Mouse (Mus musculus) midbrain, embryonic 10.5 days (tissue): Measurements from ENCODE around the gene Castor2. TPM values are rescaled to one million over a fixed set of nuclear protein-coding genes. Genes with fewer than 3 reads are reported as not detected.

ENCODE experiments used
- DNase-seq: peaks from one replicate; pipeline ENCODE4 v3.0.0-alpha.2; 2017; ENCODE audit warnings: low spot score
- H3K27ac ChIP-seq: fragments of 300-500 bp; sonication (generic); replicated peaks from 2 replicates; pipeline ENCODE4 v1.5.1; 2016; ENCODE audit warnings: mild to moderate bottlenecking
- H3K27me3 ChIP-seq: fragments of 300-500 bp; sonication (generic); 2 replicates; pipeline ENCODE4 v1.6.1; 2016; ENCODE audit warnings: low read depth, mild to moderate bottlenecking; ENCODE audit not compliant: poor library complexity, severe bottlenecking
- H3K36me3 ChIP-seq: fragments of 300-500 bp; sonication (generic); 2 replicates; pipeline ENCODE4 v1.6.1; 2016; ENCODE audit warnings: mild to moderate bottlenecking, moderate library complexity
- H3K4me1 ChIP-seq: fragments of 300-500 bp; sonication (generic); 2 replicates; pipeline ENCODE4 v1.6.1; 2016
- H3K4me3 ChIP-seq: fragments of 300-500 bp; sonication (generic); 2 replicates; pipeline ENCODE4 v1.5.1; 2016; ENCODE audit warnings: mild to moderate bottlenecking, moderate library complexity
- H3K9me3 ChIP-seq: fragments of 300-500 bp; sonication (generic); replicated peaks from 2 replicates; pipeline ENCODE4 v1.6.1; 2016; ENCODE audit warnings: mild to moderate bottlenecking
- WGBS: fragments of 180-500 bp; shearing (Covaris S2); methylation state at CpG from one replicate; pipeline ENCODE4 v1.1.7; 2016; 5-methylcytosine and 5-hydroxymethylcytosine counted together
- polyA plus RNA-seq: library from polyadenylated mRNA; unstranded; fragments of >200 nt; fragmentation: Nextera tagmentation; extraction: Ambion mirVana; gene quantifications from 2 replicates; pipeline ENCODE4 v1.2.1, GENCODE M21; 2016

Gene Castor2
- 10.1 and 12.8 TPM in 2 replicates for polyA plus RNA-seq

DNA sequence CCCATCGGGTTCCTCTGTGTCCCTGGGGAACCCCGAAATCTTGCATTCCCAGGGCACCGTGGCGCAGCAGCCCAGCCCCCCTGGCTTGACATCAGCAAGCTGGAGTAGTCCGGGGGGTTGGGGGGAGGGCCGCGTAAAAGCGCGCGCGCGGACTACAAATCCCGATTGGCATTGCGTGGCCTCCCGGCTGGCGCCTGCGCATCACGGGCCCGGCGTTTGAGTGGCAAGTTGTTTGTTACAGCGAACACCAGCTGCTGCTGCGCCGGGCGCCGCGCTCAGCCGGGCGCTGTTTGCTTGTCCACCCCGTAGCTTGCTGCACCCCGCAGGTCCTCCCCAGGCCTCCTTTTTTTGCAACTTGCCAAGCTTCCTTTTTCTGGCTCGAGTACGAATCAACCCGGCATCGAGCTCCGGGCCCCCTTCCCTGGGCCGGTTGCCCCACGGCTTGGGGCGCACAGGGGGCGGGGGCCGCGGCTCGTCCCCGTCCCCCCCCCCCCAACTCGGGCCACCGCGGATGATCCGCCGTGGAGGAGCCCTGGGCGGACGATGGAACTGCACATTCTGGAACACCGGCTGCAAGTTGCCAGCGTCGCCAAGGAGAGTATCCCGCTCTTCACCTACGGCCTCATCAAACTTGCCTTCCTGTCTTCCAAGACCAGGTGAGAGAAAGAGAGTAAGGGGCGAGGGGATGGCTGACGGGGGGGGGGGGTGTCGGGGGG, at the start of gene Castor2:
Castor2 (plus strand) TSS at position 216 of the 716 bp plus-strand sequence.
- peak within 1 kb of the TSS; percentile 84 for H3K4me3 ChIP-seq
- peaks cover 41% of the 10 kb centered on the region for H3K4me1 ChIP-seq
- peak; percentile 95 for DNase-seq
- H3K36me3 ChIP-seq = 0 out of 2 replicates have a peak, but pooled peaks cover 3% of the 10 kb centered on the region
- peaks cover 4% of the 10 kb centered on the region; the same call in 1 of the 2 replicates for H3K27me3 ChIP-seq
- WGBS = under 1% methylated on average over 56 of the region's 58 CpGs
- H3K27ac ChIP-seq = peak within 1 kb of the TSS; percentile 93
- H3K9me3 ChIP-seq = no peaks in the 10 kb centered on the region

DNA sequence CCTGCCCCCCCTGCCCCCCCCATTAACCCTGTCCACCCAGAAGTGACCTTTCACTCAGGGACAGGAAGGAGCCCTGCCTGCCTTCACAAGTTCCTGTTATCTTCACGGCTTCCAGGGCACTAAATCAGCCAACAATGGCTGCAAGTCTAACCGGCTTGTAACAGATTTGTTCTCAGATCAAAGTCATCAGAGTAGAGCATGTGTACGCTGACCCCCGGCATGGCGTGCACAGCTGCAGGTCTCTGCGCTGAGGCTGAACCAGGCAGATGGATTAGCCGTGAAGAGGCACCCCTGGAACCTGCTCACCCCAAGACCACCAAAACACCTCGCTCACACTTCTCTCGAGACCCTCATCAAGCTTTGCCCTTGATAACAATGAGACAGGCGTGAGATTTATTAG, 48.8 kb upstream of the Castor2 start:
- WGBS = 36% methylated on average over 10 of the region's 10 CpGs
- peaks cover 72% of the 10 kb centered on the region for H3K27me3 ChIP-seq
- H3K4me1 ChIP-seq = peaks cover 16% of the 10 kb centered on the region
- H3K9me3 ChIP-seq = peaks cover 9% of the 10 kb centered on the region
- peak; percentile 28 for DNase-seq
- no peak overlapping the region for H3K4me3 ChIP-seq
- H3K27ac ChIP-seq = no peak overlapping the region
- H3K36me3 ChIP-seq = no peaks in the 10 kb centered on the region

GRCm38 (mm10) chr5:134052614-134053013, 46.9 kb upstream of the Castor2 start:
- Histone ChIP-seq H3K4me1 (peaks cover 5% of the 10 kb centered on the region), H3K4me3 (no peak overlapping the region), H3K36me3 (no peaks in the 10 kb centered on the region), H3K27me3 (peaks cover 69% of the 10 kb centered on the region), H3K9me3 (no peaks in the 10 kb centered on the region), H3K27ac (no peak overlapping the region)
- no peak for DNase-seq
- 82% methylated on average over 4 of the region's 4 CpGs for WGBS

DNA sequence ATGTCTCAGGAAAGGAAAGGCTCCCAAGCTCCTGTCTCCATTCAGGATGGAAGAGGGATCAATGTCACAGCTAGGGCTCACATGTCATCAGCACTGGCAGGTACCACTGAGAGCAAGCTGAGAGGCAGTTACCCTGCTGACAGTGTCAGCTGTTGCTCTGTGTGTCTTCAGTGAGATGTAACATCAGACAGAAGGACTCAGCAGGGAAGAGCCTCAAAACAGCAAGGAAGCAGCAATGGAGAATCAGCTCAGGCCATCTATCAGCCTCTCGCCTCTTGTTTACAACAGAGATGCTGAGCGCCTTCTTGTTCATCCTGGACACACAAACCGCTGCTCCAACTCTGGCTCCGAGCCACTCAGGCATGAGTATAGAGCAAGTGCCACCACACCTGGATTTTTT, 45.0 kb upstream of the Castor2 start:
- 76% methylated on average over 4 of the region's 4 CpGs for WGBS
- Histone ChIP-seq H3K27me3 (peaks cover 57% of the 10 kb centered on the region), H3K9me3 (no peaks in the 10 kb centered on the region), H3K4me3 (no peak overlapping the region), H3K4me1 (peaks cover 5% of the 10 kb centered on the region), H3K36me3 (no peaks in the 10 kb centered on the region), H3K27ac (no peak overlapping the region)
- no peak for DNase-seq

DNA sequence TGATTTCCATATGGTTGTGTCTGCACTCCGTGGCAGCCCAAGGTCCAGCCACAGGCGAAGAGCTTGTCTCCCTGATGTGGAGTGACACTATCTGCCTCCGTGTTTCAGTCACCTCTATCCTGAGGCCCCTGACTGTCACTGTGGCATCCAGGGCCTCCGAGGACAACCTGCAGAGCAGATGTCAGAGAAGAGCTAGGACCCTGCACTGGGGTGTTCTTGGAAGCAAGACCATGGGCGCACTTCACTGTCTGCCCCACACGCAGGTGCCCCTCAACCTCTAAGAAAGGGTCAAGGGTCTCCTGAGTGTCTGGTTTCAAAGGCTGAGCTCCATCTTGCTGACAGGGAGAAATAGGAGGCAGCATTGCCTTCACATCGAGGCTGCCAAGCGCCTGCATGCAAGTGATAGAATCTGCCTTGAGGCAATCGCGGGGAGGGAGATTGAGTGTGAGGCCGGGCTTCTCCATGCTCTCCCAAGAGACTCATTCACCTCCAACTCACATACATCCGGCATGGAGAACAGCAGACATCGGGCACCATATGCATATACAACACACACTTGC, 40.6 kb upstream of the Castor2 start:
- Histone ChIP-seq H3K36me3 (no peaks in the 10 kb centered on the region), H3K4me1 (no peaks in the 10 kb centered on the region), H3K27ac (no peak overlapping the region), H3K4me3 (no peak overlapping the region), H3K27me3 (peaks cover 33% of the 10 kb centered on the region), H3K9me3 (no peaks in the 10 kb centered on the region)
- WGBS = 72% methylated on average over 13 of the region's 13 CpGs
- DNase-seq = no peak

- 54% methylated on average over 15 of the region's 15 CpGs for WGBS
- peak; percentile 82 for DNase-seq
- Histone ChIP-seq H3K27me3 (peaks cover 21% of the 10 kb centered on the region), H3K36me3 (no peaks in the 10 kb centered on the region), H3K27ac (no peak overlapping the region), H3K4me3 (no peak overlapping the region), H3K9me3 (no peaks in the 10 kb centered on the region), H3K4me1 (no peaks in the 10 kb centered on the region)
Observed at GRCm38 (mm10) chr5:134063362-134064064, 36.0 kb upstream of the Castor2 start.

- Histone ChIP-seq H3K4me3 (no peak overlapping the region), H3K9me3 (0 out of 2 replicates have a peak, but pooled peaks cover 3% of the 10 kb centered on the region), H3K36me3 (no peaks in the 10 kb centered on the region), H3K27me3 (peaks cover 18% of the 10 kb centered on the region; the same call in 1 of the 2 replicates), H3K4me1 (no peaks in the 10 kb centered on the region), H3K27ac (no peak overlapping the region)
- 49% methylated on average over 3 of the region's 3 CpGs for WGBS
- no peak for DNase-seq
Observed at GRCm38 (mm10) chr5:134066261-134066660, 33.2 kb upstream of the Castor2 start.

GRCm38 (mm10) chr5:134067924-134068323, 31.6 kb upstream of the Castor2 start:
- Histone ChIP-seq H3K27me3 (peaks cover 9% of the 10 kb centered on the region; the same call in 1 of the 2 replicates), H3K27ac (no peak overlapping the region), H3K9me3 (0 out of 2 replicates have a peak, but pooled peaks cover 3% of the 10 kb centered on the region), H3K36me3 (no peaks in the 10 kb centered on the region), H3K4me3 (no peak overlapping the region), H3K4me1 (no peaks in the 10 kb centered on the region)
- no peak for DNase-seq
- 31% methylated on average over 1 of the region's 1 CpGs for WGBS

GRCm38 (mm10) chr5:134073512-134074041, 25.9 kb upstream of the Castor2 start:
- Histone ChIP-seq H3K27ac (no peak overlapping the region), H3K4me1 (no peaks in the 10 kb centered on the region), H3K9me3 (0 out of 2 replicates have a peak, but pooled peaks cover 6% of the 10 kb centered on the region), H3K36me3 (no peaks in the 10 kb centered on the region), H3K4me3 (no peak overlapping the region), H3K27me3 (no peaks in the 10 kb centered on the region)
- whole genome bisulfite sequencing = 91% methylated on average over 17 of the region's 17 CpGs
- no peak for DNase-seq

GRCm38 (mm10) chr5:134074368-134074767, 25.1 kb upstream of the Castor2 start:
- Histone ChIP-seq H3K4me3 (no peak overlapping the region), H3K27ac (no peak overlapping the region), H3K27me3 (no peaks in the 10 kb centered on the region), H3K4me1 (no peaks in the 10 kb centered on the region), H3K9me3 (0 out of 2 replicates have a peak, but pooled peaks cover 6% of the 10 kb centered on the region), H3K36me3 (no peaks in the 10 kb centered on the region)
- DNase-seq = no peak

GRCm38 (mm10) chr5:134076175-134076574, 23.3 kb upstream of the Castor2 start:
- no peak overlapping the region for H3K27ac ChIP-seq
- peaks cover 9% of the 10 kb centered on the region for H3K4me1 ChIP-seq
- H3K36me3 ChIP-seq = no peaks in the 10 kb centered on the region
- WGBS = 89% methylated on average over 11 of the region's 11 CpGs
- DNase-seq = no peak
- 0 out of 2 replicates have a peak, but pooled peaks cover 3% of the 10 kb centered on the region for H3K9me3 ChIP-seq
- H3K27me3 ChIP-seq = no peaks in the 10 kb centered on the region
- no peak overlapping the region for H3K4me3 ChIP-seq

DNA sequence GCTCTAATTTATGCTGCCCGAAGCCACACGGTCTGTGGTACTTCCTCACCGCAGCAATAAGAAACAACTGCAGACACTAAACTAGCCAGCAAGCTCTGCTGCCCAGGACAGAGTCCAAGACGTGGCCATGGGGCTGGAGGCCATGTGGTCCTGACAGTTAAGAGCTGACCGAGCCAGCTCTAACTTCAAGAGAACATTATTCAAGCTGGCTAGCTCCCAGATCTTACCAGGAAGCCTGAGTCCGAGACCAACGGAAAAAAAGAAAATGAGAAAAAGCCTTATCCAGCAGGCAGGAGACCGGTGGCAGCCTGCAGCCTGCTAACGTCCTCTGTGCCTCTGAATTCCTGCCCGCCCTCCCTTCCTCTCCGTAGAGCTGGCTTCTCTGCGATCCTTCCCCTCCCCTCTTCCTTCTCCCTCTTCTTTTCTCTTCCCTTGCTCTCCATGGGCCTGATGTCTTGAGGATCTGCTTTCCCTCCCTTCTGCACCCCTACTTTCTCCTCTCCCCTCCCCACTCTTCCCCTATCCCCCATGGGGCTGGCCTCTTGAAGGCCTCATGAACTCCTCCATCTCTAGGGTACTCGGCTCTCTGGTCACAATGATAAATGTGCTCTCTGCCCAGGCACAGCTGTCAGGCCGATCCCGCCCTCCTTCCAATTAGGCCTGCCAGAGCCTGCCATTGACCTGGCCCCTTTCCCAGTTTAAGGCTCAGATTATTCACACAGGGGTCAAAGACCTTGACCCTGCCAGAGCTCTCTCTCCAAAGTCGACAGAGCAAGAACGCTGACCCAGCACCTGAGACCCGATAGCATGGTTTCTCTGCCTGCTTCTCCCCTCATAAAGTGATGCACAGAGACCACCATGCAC, 18.6 kb upstream of the Castor2 start:
- 63% methylated on average over 18 of the region's 18 CpGs for WGBS

More for the DNA sequence above, 18.6 kb upstream of the Castor2 start:
- Histone ChIP-seq H3K4me3 (no peak overlapping the region), H3K4me1 (peaks cover 11% of the 10 kb centered on the region), H3K36me3 (no peaks in the 10 kb centered on the region), H3K27me3 (no peaks in the 10 kb centered on the region), H3K9me3 (0 out of 2 replicates have a peak, but pooled peaks cover 3% of the 10 kb centered on the region), H3K27ac (no peak overlapping the region)
- peak; percentile 33 for DNase-seq
